Mouse (Mus musculus) stomach, postnatal 0 days (tissue): ENCODE data around the gene Psmc5. TPM values are rescaled to one million over a fixed set of nuclear protein-coding genes. Genes with fewer than 3 reads are reported as not detected.

Experiments used
- ATAC-seq: fragments of 200-750 bp; cut with Nextera tagmentation; 2 replicates; pipeline ENCODE4 v1.8.0; 2017; ENCODE audit not compliant: low FRiP score, low TSS enrichment
- DNase-seq: peaks from one replicate; pipeline ENCODE4 v3.0.0-alpha.2; 2016; ENCODE audit warnings: low spot score
- H3K27ac ChIP-seq: fragments of 300-500 bp; sonication (generic); replicated peaks from 2 replicates; pipeline ENCODE4 v1.5.1; 2014; ENCODE audit warnings: mild to moderate bottlenecking, control low read depth
- H3K27me3 ChIP-seq: fragments of 300-500 bp; sonication (generic); 2 replicates; pipeline ENCODE4 v1.6.1; 2014; ENCODE audit warnings: low read length; ENCODE audit not compliant: control insufficient read depth, insufficient read depth
- H3K36me3 ChIP-seq: fragments of 300-500 bp; sonication (generic); 2 replicates; pipeline ENCODE4 v1.6.1; 2014; ENCODE audit warnings: low read length, mixed read lengths; ENCODE audit not compliant: control insufficient read depth, insufficient read depth
- H3K4me1 ChIP-seq: fragments of 300-500 bp; sonication (generic); replicated peaks from 2 replicates; pipeline ENCODE4 v1.6.1; 2014; ENCODE audit warnings: antibody characterized with exemption; ENCODE audit not compliant: control insufficient read depth, insufficient read depth
- H3K4me2 ChIP-seq: fragments of 300-500 bp; sonication (generic); replicated peaks from 2 replicates; pipeline ENCODE4 v1.6.1; 2014; ENCODE audit warnings: low read depth, mild to moderate bottlenecking, control low read depth, moderate library complexity
- H3K4me3 ChIP-seq: fragments of 300-500 bp; sonication (generic); 2 replicates; pipeline ENCODE4 v1.5.1; 2014; ENCODE audit warnings: low read depth, low read length, control low read depth
- H3K9ac ChIP-seq: fragments of 300-500 bp; sonication (generic); 2 replicates; pipeline ENCODE4 v1.6.1; 2014; ENCODE audit warnings: mild to moderate bottlenecking, low read length, control low read depth, mixed read lengths
- H3K9me3 ChIP-seq: fragments of 300-500 bp; sonication (generic); 2 replicates; pipeline ENCODE4 v1.6.1; 2016; ENCODE audit warnings: low read length; ENCODE audit not compliant: control insufficient read depth
- CTCF ChIP-seq: IDR thresholded peaks from 2 replicates; pipeline ENCODE4 v1.5.1; 2016; ENCODE audit warnings: antibody characterized with exemption, low read depth, mild to moderate bottlenecking, moderate library complexity
- EP300 ChIP-seq: optimal IDR thresholded peaks from 2 replicates; pipeline ENCODE3; 2016; ENCODE audit warnings: antibody characterized with exemption
- WGBS: fragments of 180-500 bp; shearing (Covaris S2); extraction: QIAGEN DNeasy Blood & Tissue Kit; methylation state at CpG from one replicate; pipeline ENCODE4 v1.1.7; 2014; 5-methylcytosine and 5-hydroxymethylcytosine counted together
- polyA plus RNA-seq: library from polyadenylated mRNA; unstranded; fragments of >200 nt; fragmentation: Nextera tagmentation; extraction: Ambion mirVana; gene quantifications from 2 replicates; pipeline ENCODE4 v1.2.1, GENCODE M21; 2015

Gene Psmc5
- polyA plus RNA-seq, 1 experiment from 2014 or later = 202 TPM

GRCm38 (mm10) chr11:106302634-106303033 is 46.7 kb downstream of the Psmc5 start:
- H3K4me2 ChIP-seq = no peak overlapping the region
- no peaks in the 10 kb centered on the region for H3K4me1 ChIP-seq
- no peak overlapping the region for H3K9ac ChIP-seq
- DNase-seq (peak; percentile 74), ATAC-seq (peak; percentile 73; the same call in 1 of the 2 replicates)
- H3K4me3 ChIP-seq = no peak overlapping the region
- no peaks in the 10 kb centered on the region for H3K9me3 ChIP-seq
- no peak overlapping the region for H3K27ac ChIP-seq
- H3K36me3 ChIP-seq = no peaks in the 10 kb centered on the region
- WGBS = 19% methylated on average over 2 of the region's 2 CpGs
- TF ChIP-seq CTCF (peak; percentile 86), EP300 (no peak)
- no peaks in the 10 kb centered on the region for H3K27me3 ChIP-seq

DNA sequence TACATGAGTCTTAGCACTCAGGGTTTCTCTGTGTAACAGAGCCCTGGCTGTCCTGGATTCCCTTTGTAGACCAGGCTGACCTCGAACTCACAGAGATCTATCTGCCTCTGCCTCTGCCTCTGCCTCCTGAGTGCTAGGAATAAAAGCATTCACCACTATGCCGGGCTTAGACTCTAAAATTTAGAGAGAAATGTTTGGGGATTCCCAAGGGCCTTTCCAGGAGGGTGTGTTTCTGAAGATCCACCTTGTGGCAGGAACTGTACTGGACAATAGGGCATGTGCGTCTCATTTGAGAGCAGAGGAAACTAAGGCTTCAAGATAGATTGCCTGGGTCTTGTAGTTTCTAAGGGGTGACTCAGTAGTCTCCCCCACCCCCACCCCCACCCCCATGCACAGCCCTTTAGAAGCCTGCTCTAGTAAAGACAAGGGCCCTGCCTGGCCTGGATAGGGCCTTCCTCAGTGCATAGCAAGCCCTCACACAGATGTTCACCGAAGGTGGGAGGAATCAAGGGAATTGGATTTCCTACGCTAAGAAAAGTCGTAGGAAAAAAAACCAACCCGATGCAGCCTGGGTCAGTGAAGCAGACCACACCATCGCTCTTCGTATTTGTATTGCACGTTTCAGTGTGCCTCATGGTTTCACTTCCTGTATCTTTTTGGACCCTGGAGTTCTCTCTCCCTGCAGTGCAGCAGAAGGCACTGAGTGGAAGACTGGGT is 49.6 kb downstream of the Psmc5 start:
- no peak overlapping the region for H3K27ac ChIP-seq
- WGBS = 74% methylated on average over 10 of the region's 10 CpGs
- no peaks in the 10 kb centered on the region for H3K4me1 ChIP-seq

DNA sequence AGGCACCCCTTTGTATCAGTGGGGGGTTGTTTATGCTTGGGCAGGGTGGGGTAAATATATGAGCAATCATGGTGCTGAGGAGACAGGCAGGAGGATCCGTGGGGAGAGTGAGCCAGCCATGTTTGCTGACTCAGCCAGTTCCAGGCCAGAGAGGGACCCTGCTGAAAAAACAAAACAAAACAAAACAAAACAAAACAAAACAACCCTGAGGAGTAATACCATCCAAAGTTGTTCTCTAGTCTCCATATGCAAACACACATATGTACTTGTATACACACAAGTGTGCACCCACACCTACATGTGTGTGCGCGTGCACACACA is 50.1 kb downstream of the Psmc5 start:
- no peak overlapping the region for H3K27ac ChIP-seq
- H3K9ac ChIP-seq = no peak overlapping the region
- no peaks in the 10 kb centered on the region for H3K9me3 ChIP-seq
- H3K4me1 ChIP-seq = no peaks in the 10 kb centered on the region
- H3K4me3 ChIP-seq = no peak overlapping the region
- ATAC-seq (no peak), DNase-seq (no peak)
- H3K27me3 ChIP-seq = no peaks in the 10 kb centered on the region
- no peak overlapping the region for H3K4me2 ChIP-seq
- 73% methylated on average over 3 of the region's 3 CpGs for WGBS
- TF ChIP-seq EP300 (no peak), CTCF (no peak)
- H3K36me3 ChIP-seq = no peaks in the 10 kb centered on the region

More for the DNA sequence above, 49.6 kb downstream of the Psmc5 start:
- TF ChIP-seq CTCF (no peak), EP300 (no peak)
- no peak overlapping the region for H3K4me3 ChIP-seq
- ATAC-seq (no peak), DNase-seq (no peak)
- H3K36me3 ChIP-seq = no peaks in the 10 kb centered on the region
- H3K9me3 ChIP-seq = no peaks in the 10 kb centered on the region
- H3K9ac ChIP-seq = no peak overlapping the region
- H3K4me2 ChIP-seq = no peak overlapping the region
- H3K27me3 ChIP-seq = no peaks in the 10 kb centered on the region

GRCm38 (mm10) chr11:106306758-106307157 is 50.8 kb downstream of the Psmc5 start:
- DNase-seq = no peak
- no peak overlapping the region for H3K4me3 ChIP-seq
- WGBS = 80% methylated on average over 9 of the region's 9 CpGs
- no peak overlapping the region for H3K27ac ChIP-seq
- no peaks in the 10 kb centered on the region for H3K27me3 ChIP-seq
- H3K4me1 ChIP-seq = no peaks in the 10 kb centered on the region
- H3K9ac ChIP-seq = no peak overlapping the region
- no peak overlapping the region for H3K4me2 ChIP-seq
- no peaks in the 10 kb centered on the region for H3K36me3 ChIP-seq
- H3K9me3 ChIP-seq = no peaks in the 10 kb centered on the region
- TF ChIP-seq CTCF (no peak), EP300 (no peak)
- no peak for ATAC-seq

DNA sequence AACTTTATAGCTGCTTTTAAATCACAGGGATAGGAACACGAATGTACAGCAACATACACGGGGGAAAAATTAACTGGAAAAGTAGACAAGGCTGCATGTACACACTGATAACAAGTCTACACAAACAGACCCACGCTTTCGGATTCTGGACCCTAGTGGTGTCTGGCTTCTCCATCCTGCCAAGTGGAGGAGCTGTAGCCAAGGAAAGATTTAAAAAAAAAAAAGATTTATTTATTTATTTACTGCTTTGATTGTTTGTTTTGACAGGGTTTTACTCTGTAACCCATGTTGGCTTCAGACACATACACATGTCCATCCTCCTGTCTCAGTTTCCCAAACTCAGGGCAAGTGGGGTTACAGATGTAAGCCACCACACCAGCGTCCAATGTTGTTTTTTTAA is 51.5 kb downstream of the Psmc5 start:
- no peak for TF ChIP-seq EP300
- TF ChIP-seq CTCF = no peak
- no peaks in the 10 kb centered on the region for H3K9me3 ChIP-seq
- no peaks in the 10 kb centered on the region for H3K27me3 ChIP-seq
- no peak overlapping the region for H3K27ac ChIP-seq
- ATAC-seq = no peak
- H3K9ac ChIP-seq = no peak overlapping the region
- no peak overlapping the region for H3K4me3 ChIP-seq
- DNase-seq = no peak
- no peak overlapping the region for H3K4me2 ChIP-seq
- no peaks in the 10 kb centered on the region for H3K36me3 ChIP-seq
- 42% methylated on average over 5 of the region's 5 CpGs for whole genome bisulfite sequencing
- H3K4me1 ChIP-seq = no peaks in the 10 kb centered on the region

- WGBS = 71% methylated on average over 11 of the region's 11 CpGs
- H3K27me3 ChIP-seq = no peaks in the 10 kb centered on the region
- H3K9me3 ChIP-seq = no peaks in the 10 kb centered on the region
- no peak overlapping the region for H3K27ac ChIP-seq
- H3K4me1 ChIP-seq = no peaks in the 10 kb centered on the region
- H3K36me3 ChIP-seq = no peaks in the 10 kb centered on the region
- DNase-seq (no peak), ATAC-seq (no peak)
- no peak overlapping the region for H3K9ac ChIP-seq
- no peak for TF ChIP-seq CTCF
- no peak for TF ChIP-seq EP300
- no peak overlapping the region for H3K4me3 ChIP-seq
- H3K4me2 ChIP-seq = no peak overlapping the region
Observed at GRCm38 (mm10) chr11:106308162-106308561, 52.2 kb downstream of the Psmc5 start.
